Mouse (Mus musculus) left cerebral cortex, postnatal 14 days (tissue): ENCODE measurements around the gene Cntfr. TPM values are rescaled to one million over a fixed set of nuclear protein-coding genes. Genes with fewer than 3 reads are reported as not detected.
A peak's percentile ranks its signal among the peaks of the same experiment; 100 is the strongest.

ENCODE experiments used
- DNase-seq, 2 experiments: peaks; one replicate each; pipeline ENCODE4 v3.0.0; 2021 to 2022; ENCODE audit warnings: low spot score in 2 of 2, mixed read lengths in 1 of 2
- intact Hi-C: fragments of 180-260 bp; cut with DNase I; formaldehyde crosslinking; loops from one replicate; pipeline ENCODE4 v1.15.1; 2025
- total RNA-seq, 2 experiments: library from RNA; stranded (reverse); gene quantifications; 2 replicates each; pipeline ENCODE4 v1.2.3; 2021

Gene Cntfr
- total RNA-seq, 2 experiments from 2014 or later = 98.6 to 102 TPM

- intact Hi-C loops = no loop called here
- no peak for DNase-seq
These were observed 35.9 kb downstream of the Cntfr start for GRCm38 (mm10) chr4:41660851-41661430.

GRCm38 (mm10) chr4:41659556-41659955 is 37.3 kb downstream of the Cntfr start:
- DNase-seq = no peak
- intact Hi-C loops = no loop called here

- no peak for DNase-seq
- intact Hi-C loops = no loop called here
These were observed 38.1 kb downstream of the Cntfr start for GRCm38 (mm10) chr4:41658566-41659384.

GRCm38 (mm10) chr4:41655525-41655924 is 41.4 kb downstream of the Cntfr start:
- DNase-seq = no peak
- intact Hi-C loops = no loop called here

- intact Hi-C loops = loop anchor here (5.0 kb wide), 2 partner anchors 42 to 102 kb away; no protein-coding TSS in a partner anchor
These were observed 42.7 kb downstream of the Cntfr start for GRCm38 (mm10) chr4:41654217-41654616.

GRCm38 (mm10) chr4:41653730-41654129 is 43.2 kb downstream of the Cntfr start:
- no peak for DNase-seq
- intact Hi-C loops = loop anchor here (5.0 kb wide), 2 partner anchors 41 to 101 kb away; no protein-coding TSS in a partner anchor

More at GRCm38 (mm10) chr4:41654217-41654616, 42.7 kb downstream of the Cntfr start:
- peak in 1 of 2 experiments; percentile 45 for DNase-seq

- DNase-seq = peak; percentile 79 to 81
- intact Hi-C loops = loop anchor here (5.0 kb wide), 2 partner anchors 41 to 101 kb away; no protein-coding TSS in a partner anchor
These were observed 43.6 kb downstream of the Cntfr start for GRCm38 (mm10) chr4:41653296-41653695.

GRCm38 (mm10) chr4:41648627-41649026 is 48.3 kb downstream of the Cntfr start:
- intact Hi-C loops = no loop called here

GRCm38 (mm10) chr4:41648157-41648556 is 48.7 kb downstream of the Cntfr start:
- intact Hi-C loops = no loop called here
- DNase-seq = no peak

More at GRCm38 (mm10) chr4:41648627-41649026, 48.3 kb downstream of the Cntfr start:
- DNase-seq = no peak

- intact Hi-C loops = no loop called here
- peak in 1 of 2 experiments; percentile 35 for DNase-seq
These were observed 51.4 kb downstream of the Cntfr start for GRCm38 (mm10) chr4:41645488-41645887.

- intact Hi-C loops = no loop called here
- no peak for DNase-seq
These were observed 55.6 kb downstream of the Cntfr start for GRCm38 (mm10) chr4:41641199-41641822.

GRCm38 (mm10) chr4:41639913-41640507 is 56.9 kb downstream of the Cntfr start, which contains the start of gene Enho:
Gene Enho (minus strand): TSS chr4:41640324.
- intact Hi-C loops = no loop called here
- DNase-seq = peak; percentile 94

- intact Hi-C loops = no loop called here
- DNase-seq = no peak
These were observed 57.6 kb downstream of the Cntfr start for GRCm38 (mm10) chr4:41639214-41639841.

- intact Hi-C loops = no loop called here
- no peak for DNase-seq
These were observed 58.1 kb downstream of the Cntfr start for GRCm38 (mm10) chr4:41638828-41639213.

- intact Hi-C loops = no loop called here
- no peak for DNase-seq
These were observed 58.6 kb downstream of the Cntfr start for GRCm38 (mm10) chr4:41638186-41638731.

- intact Hi-C loops = no loop called here
- no peak for DNase-seq
These were observed 59.8 kb downstream of the Cntfr start for GRCm38 (mm10) chr4:41636882-41637635.

- no peak for DNase-seq
- intact Hi-C loops = no loop called here
These were observed 60.5 kb downstream of the Cntfr start for GRCm38 (mm10) chr4:41636366-41636765.

GRCm38 (mm10) chr4:41635906-41636305 is 61.0 kb downstream of the Cntfr start:
- no peak for DNase-seq
- intact Hi-C loops = no loop called here
